Comparison of ENCODE assay signal across 7 mouse cellular contexts in the genomic region with DNA sequence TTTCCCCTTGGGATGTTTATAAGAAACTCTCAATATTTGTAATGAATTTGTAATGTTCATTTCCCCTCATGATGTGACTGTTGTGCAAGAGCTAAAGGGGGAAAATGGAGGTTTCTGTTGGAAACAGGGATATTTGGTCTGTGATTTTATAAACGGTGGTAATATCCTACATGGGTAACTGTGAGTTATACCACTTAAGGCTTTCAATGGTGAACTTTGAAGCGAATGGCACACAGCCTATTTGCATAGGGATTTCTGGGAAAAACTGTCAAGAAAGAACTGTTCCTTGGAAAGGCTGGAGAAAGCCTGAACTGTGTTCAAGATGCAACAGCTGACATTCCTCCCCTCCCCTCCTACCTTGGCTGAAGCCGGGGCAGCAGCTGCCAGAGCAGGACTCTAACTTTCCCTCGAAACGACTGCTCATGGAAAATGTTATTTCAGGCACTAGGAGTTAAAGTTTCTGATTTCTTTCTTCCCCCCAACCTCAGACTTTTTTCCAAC. TPM values are rescaled to one million over a fixed set of nuclear protein-coding genes. Genes with fewer than 3 reads are reported as not detected.
DNase-seq lines count a peak whose midpoint lies in the region; ATAC-seq and TF ChIP-seq lines count a peak whose summit lies in the region.

No protein-coding gene starts in this region.

- H3K36me3 ChIP-seq in heart, embryonic 12.5 days: no peaks in the 10 kb centered on the region
- no peaks in the 10 kb centered on the region for H3K36me3 ChIP-seq in stomach, postnatal 0 days (ENCODE audit: control insufficient read depth, insufficient read depth, low read length)

- WGBS in heart, embryonic 12.5 days: 50% methylated on average over 5 of the region's 5 CpGs
- WGBS in stomach, postnatal 0 days: 39% methylated on average over 5 of the region's 5 CpGs

- peak; percentile 50 to 73 for DNase-seq in urinary bladder, postnatal 36 days (ENCODE audit: low spot score in 2 of 2)
- DNase-seq in urinary bladder, adult 2 months (ENCODE audit: low spot score): no peak
- peak; percentile 71 for DNase-seq in kidney, postnatal 14 days
- DNase-seq in stomach, postnatal 0 days (ENCODE audit: low spot score): peak; percentile 33
- DNase-seq in cerebellum, adult 11-12 months: no peak
- DNase-seq in right cerebral cortex, postnatal 4 days: no peak

- H3K27ac ChIP-seq in heart, embryonic 12.5 days (ENCODE audit: poor library complexity, severe bottlenecking): no peak overlapping the region
- peak overlapping the region; percentile 96 for H3K27ac ChIP-seq in stomach, postnatal 0 days (replicated peaks)

- peak overlapping the region; percentile 4; the same call in 1 of the 2 replicates for H3K4me3 ChIP-seq in heart, embryonic 12.5 days
- peak overlapping the region; percentile 74 for H3K4me3 ChIP-seq in stomach, postnatal 0 days (ENCODE audit: low read depth, low read length)

- TF ChIP-seq EP300 in stomach, postnatal 0 days (optimal IDR thresholded peaks at IDR 0.05): no peak

- no peak overlapping the region for H3K9ac ChIP-seq in heart, embryonic 12.5 days
- peak overlapping the region; percentile 80 for H3K9ac ChIP-seq in stomach, postnatal 0 days (ENCODE audit: low read length)

- peak overlapping the region; percentile 23; the same call in 1 of the 2 replicates for H3K4me2 ChIP-seq in heart, embryonic 12.5 days
- H3K4me2 ChIP-seq in stomach, postnatal 0 days (replicated peaks; ENCODE audit: low read depth): peak overlapping the region; percentile 84

- H3K9me3 ChIP-seq in heart, embryonic 12.5 days (replicated peaks): no peaks in the 10 kb centered on the region
- H3K9me3 ChIP-seq in stomach, postnatal 0 days (ENCODE audit: control insufficient read depth, low read length): no peaks in the 10 kb centered on the region

- H3K4me1 ChIP-seq in heart, embryonic 12.5 days (replicated peaks): peaks cover 21% of the 10 kb centered on the region
- peaks cover 4% of the 10 kb centered on the region; the same call in 1 of the 2 replicates for H3K4me1 ChIP-seq in stomach, postnatal 0 days (replicated peaks; ENCODE audit: control insufficient read depth, insufficient read depth)

- TF ChIP-seq CTCF in stomach, postnatal 0 days (IDR thresholded peaks at IDR 0.05; ENCODE audit: low read depth): no peak

- ATAC-seq in heart, embryonic 12.5 days (ENCODE audit: insufficient number of reproducible peaks, low FRiP score): no peak
- peak; percentile 68; the same call in 1 of the 2 replicates for ATAC-seq in stomach, postnatal 0 days (ENCODE audit: low FRiP score, low TSS enrichment)

- peaks cover 33% of the 10 kb centered on the region for H3K27me3 ChIP-seq in heart, embryonic 12.5 days (replicated peaks)
- H3K27me3 ChIP-seq in stomach, postnatal 0 days (ENCODE audit: control insufficient read depth, insufficient read depth, low read length): no peaks in the 10 kb centered on the region

RNA-seq across cellular contexts. Expression of a gene that starts 1.4 kb away (rescaled TPM):
- 1,512 and 1,720 TPM in 2 replicates for polyA plus RNA-seq in urinary bladder, adult 2 months (2012; rRNA removed)
- 38.3 and 39.9 TPM in 2 replicates for polyA plus RNA-seq in heart, embryonic 12.5 days (2016; fragmentation: Nextera tagmentation; extraction: Ambion mirVana)
- polyA plus RNA-seq in stomach, postnatal 0 days (2015; fragmentation: Nextera tagmentation; extraction: Ambion mirVana): 421 and 437 TPM in 2 replicates

Comparison
In these comparisons a context has a peak if more than half of its experiments do, and no peak if none do; other contexts are left out.
1. DNase-seq: peak in urinary bladder, postnatal 36 days (2 of 2), kidney, postnatal 14 days (single experiment) and stomach, postnatal 0 days (single experiment); none in urinary bladder, adult 2 months (single experiment), cerebellum, adult 11-12 months (single experiment) and right cerebral cortex, postnatal 4 days (single experiment).
2. RNA of a gene that starts 1.4 kb away (polyA plus RNA-seq): 1,512 to 1,720 TPM in urinary bladder, adult 2 months and 421 to 437 TPM in stomach, postnatal 0 days; 38.3 to 39.9 TPM in heart, embryonic 12.5 days; every median in the first group is over 10 times any median in the second.